Mouse (Mus musculus): ENCODE data around the gene Cldn20. TPM values are rescaled to one million over a fixed set of nuclear protein-coding genes. Genes with fewer than 3 reads are reported as not detected.

Gene Cldn20
- not detected in 2 replicates for polyA plus RNA-seq (2014; fragmentation: Nextera tagmentation; extraction: Ambion mirVana)

- Histone ChIP-seq H3K27me3 (ENCODE audit: control insufficient read depth, insufficient read depth, low read length) (no peaks in the 10 kb centered on the region), H3K9ac (ENCODE audit: low read length) (no peak within 1 kb of the TSS), H3K27ac (ENCODE audit: low read depth, low read length) (no peak within 1 kb of the TSS), H3K4me3 (ENCODE audit: low read depth, low read length) (no peak within 1 kb of the TSS), H3K36me3 (ENCODE audit: control insufficient read depth, insufficient read depth, low read length) (no peaks in the 10 kb centered on the region), H3K9me3 (ENCODE audit: control insufficient read depth, low read length) (no peaks in the 10 kb centered on the region), H3K4me2 (no peak within 1 kb of the TSS), H3K4me1 (ENCODE audit: control insufficient read depth, insufficient read depth, low read length) (no peaks in the 10 kb centered on the region)
- ATAC-seq (ENCODE audit: low FRiP score): no peak
- WGBS: 86% methylated on average over 4 of the region's 4 CpGs
- no peak for DNase-seq (ENCODE audit: low spot score, missing footprints)
Measured at GRCm38 (mm10) chr17:3532254-3532653, at the start of gene Cldn20. TSS of gene Cldn20 (plus strand) at chr17:3532554.

GRCm38 (mm10) chr17:3483091-3483490 is 49.3 kb upstream of the Cldn20 start:
- Histone ChIP-seq H3K9me3 (ENCODE audit: control insufficient read depth, low read length) (no peaks in the 10 kb centered on the region), H3K4me2 (no peak overlapping the region), H3K27me3 (ENCODE audit: control insufficient read depth, insufficient read depth, low read length) (no peaks in the 10 kb centered on the region), H3K9ac (ENCODE audit: low read length) (no peak overlapping the region), H3K36me3 (ENCODE audit: control insufficient read depth, insufficient read depth, low read length) (no peaks in the 10 kb centered on the region), H3K4me3 (ENCODE audit: low read depth, low read length) (no peak overlapping the region), H3K4me1 (ENCODE audit: control insufficient read depth, insufficient read depth, low read length) (no peaks in the 10 kb centered on the region), H3K27ac (ENCODE audit: low read depth, low read length) (no peak overlapping the region)
- no peak for DNase-seq (ENCODE audit: low spot score, missing footprints)
- 90% methylated on average over 8 of the region's 8 CpGs for WGBS
- no peak for ATAC-seq (ENCODE audit: low FRiP score)

- Histone ChIP-seq H3K36me3 (ENCODE audit: control insufficient read depth, insufficient read depth, low read length) (no peaks in the 10 kb centered on the region), H3K27me3 (ENCODE audit: control insufficient read depth, insufficient read depth, low read length) (no peaks in the 10 kb centered on the region), H3K27ac (ENCODE audit: low read depth, low read length) (no peak overlapping the region), H3K4me2 (no peak overlapping the region), H3K4me3 (ENCODE audit: low read depth, low read length) (no peak overlapping the region), H3K4me1 (ENCODE audit: control insufficient read depth, insufficient read depth, low read length) (no peaks in the 10 kb centered on the region), H3K9ac (ENCODE audit: low read length) (no peak overlapping the region), H3K9me3 (ENCODE audit: control insufficient read depth, low read length) (no peaks in the 10 kb centered on the region)
- 78% methylated on average over 7 of the region's 7 CpGs for WGBS
- DNase-seq (ENCODE audit: low spot score, missing footprints) (peak; percentile 26), ATAC-seq (ENCODE audit: low FRiP score) (no peak)
Measured at GRCm38 (mm10) chr17:3485851-3486250, 46.5 kb upstream of the Cldn20 start.

GRCm38 (mm10) chr17:3487211-3487610 is 45.1 kb upstream of the Cldn20 start:
- H3K4me2 ChIP-seq: no peak overlapping the region
- 92% methylated on average over 4 of the region's 4 CpGs for WGBS
- H3K9me3 ChIP-seq (ENCODE audit: control insufficient read depth, low read length): no peaks in the 10 kb centered on the region
- H3K36me3 ChIP-seq (ENCODE audit: control insufficient read depth, insufficient read depth, low read length): no peaks in the 10 kb centered on the region
- no peaks in the 10 kb centered on the region for H3K4me1 ChIP-seq (ENCODE audit: control insufficient read depth, insufficient read depth, low read length)
- no peak overlapping the region for H3K27ac ChIP-seq (ENCODE audit: low read depth, low read length)
- no peak overlapping the region for H3K4me3 ChIP-seq (ENCODE audit: low read depth, low read length)
- ATAC-seq (ENCODE audit: low FRiP score) (no peak), DNase-seq (ENCODE audit: low spot score, missing footprints) (peak; percentile 61)
- H3K27me3 ChIP-seq (ENCODE audit: control insufficient read depth, insufficient read depth, low read length): no peaks in the 10 kb centered on the region
- H3K9ac ChIP-seq (ENCODE audit: low read length): no peak overlapping the region

GRCm38 (mm10) chr17:3487721-3488601 is 44.4 kb upstream of the Cldn20 start:
- WGBS: 81% methylated on average over 12 of the region's 12 CpGs
- H3K9ac ChIP-seq (ENCODE audit: low read length): no peak overlapping the region
- ATAC-seq (ENCODE audit: low FRiP score): no peak
- H3K4me2 ChIP-seq: no peak overlapping the region
- no peaks in the 10 kb centered on the region for H3K4me1 ChIP-seq (ENCODE audit: control insufficient read depth, insufficient read depth, low read length)
- H3K36me3 ChIP-seq (ENCODE audit: control insufficient read depth, insufficient read depth, low read length): no peaks in the 10 kb centered on the region
- no peak overlapping the region for H3K27ac ChIP-seq (ENCODE audit: low read depth, low read length)
- H3K27me3 ChIP-seq (ENCODE audit: control insufficient read depth, insufficient read depth, low read length): no peaks in the 10 kb centered on the region
- no peak overlapping the region for H3K4me3 ChIP-seq (ENCODE audit: low read depth, low read length)
- no peaks in the 10 kb centered on the region for H3K9me3 ChIP-seq (ENCODE audit: control insufficient read depth, low read length)
- peak; percentile 41 for DNase-seq (ENCODE audit: low spot score, missing footprints)

- H3K27me3 ChIP-seq (ENCODE audit: control insufficient read depth, insufficient read depth, low read length): no peaks in the 10 kb centered on the region
- no peak overlapping the region for H3K9ac ChIP-seq (ENCODE audit: low read length)
- H3K27ac ChIP-seq (ENCODE audit: low read depth, low read length): no peak overlapping the region
- no peaks in the 10 kb centered on the region for H3K9me3 ChIP-seq (ENCODE audit: control insufficient read depth, low read length)
- no peaks in the 10 kb centered on the region for H3K36me3 ChIP-seq (ENCODE audit: control insufficient read depth, insufficient read depth, low read length)
- 84% methylated on average over 11 of the region's 11 CpGs for WGBS
- no peak overlapping the region for H3K4me2 ChIP-seq
- no peaks in the 10 kb centered on the region for H3K4me1 ChIP-seq (ENCODE audit: control insufficient read depth, insufficient read depth, low read length)
- ATAC-seq (ENCODE audit: low FRiP score) (no peak), DNase-seq (ENCODE audit: low spot score, missing footprints) (peak; percentile 28)
- H3K4me3 ChIP-seq (ENCODE audit: low read depth, low read length): no peak overlapping the region
Measured at GRCm38 (mm10) chr17:3490216-3490895, 42.0 kb upstream of the Cldn20 start.

- H3K9ac ChIP-seq (ENCODE audit: low read length): no peak overlapping the region
- H3K27me3 ChIP-seq (ENCODE audit: control insufficient read depth, insufficient read depth, low read length): no peaks in the 10 kb centered on the region
- ATAC-seq (ENCODE audit: low FRiP score) (no peak), DNase-seq (ENCODE audit: low spot score, missing footprints) (no peak)
- H3K4me2 ChIP-seq: no peak overlapping the region
- H3K27ac ChIP-seq (ENCODE audit: low read depth, low read length): no peak overlapping the region
- no peaks in the 10 kb centered on the region for H3K9me3 ChIP-seq (ENCODE audit: control insufficient read depth, low read length)
- 77% methylated on average over 5 of the region's 5 CpGs for WGBS
- no peaks in the 10 kb centered on the region for H3K36me3 ChIP-seq (ENCODE audit: control insufficient read depth, insufficient read depth, low read length)
- H3K4me1 ChIP-seq (ENCODE audit: control insufficient read depth, insufficient read depth, low read length): no peaks in the 10 kb centered on the region
- no peak overlapping the region for H3K4me3 ChIP-seq (ENCODE audit: low read depth, low read length)
Measured at GRCm38 (mm10) chr17:3491065-3491464, 41.3 kb upstream of the Cldn20 start.

GRCm38 (mm10) chr17:3491667-3492066 is 40.7 kb upstream of the Cldn20 start:
- H3K36me3 ChIP-seq (ENCODE audit: control insufficient read depth, insufficient read depth, low read length): no peaks in the 10 kb centered on the region
- no peak overlapping the region for H3K9ac ChIP-seq (ENCODE audit: low read length)
- H3K4me3 ChIP-seq (ENCODE audit: low read depth, low read length): no peak overlapping the region
- ATAC-seq (ENCODE audit: low FRiP score) (no peak), DNase-seq (ENCODE audit: low spot score, missing footprints) (no peak)
- H3K4me1 ChIP-seq (ENCODE audit: control insufficient read depth, insufficient read depth, low read length): no peaks in the 10 kb centered on the region
- H3K9me3 ChIP-seq (ENCODE audit: control insufficient read depth, low read length): no peaks in the 10 kb centered on the region
- H3K4me2 ChIP-seq: no peak overlapping the region
- H3K27ac ChIP-seq (ENCODE audit: low read depth, low read length): no peak overlapping the region
- 93% methylated on average over 6 of the region's 6 CpGs for WGBS
- no peaks in the 10 kb centered on the region for H3K27me3 ChIP-seq (ENCODE audit: control insufficient read depth, insufficient read depth, low read length)

GRCm38 (mm10) chr17:3495576-3495975 is 36.8 kb upstream of the Cldn20 start:
- Histone ChIP-seq H3K9me3 (ENCODE audit: control insufficient read depth, low read length) (no peaks in the 10 kb centered on the region), H3K9ac (ENCODE audit: low read length) (no peak overlapping the region), H3K4me2 (no peak overlapping the region), H3K36me3 (ENCODE audit: control insufficient read depth, insufficient read depth, low read length) (no peaks in the 10 kb centered on the region), H3K27me3 (ENCODE audit: control insufficient read depth, insufficient read depth, low read length) (no peaks in the 10 kb centered on the region), H3K4me1 (ENCODE audit: control insufficient read depth, insufficient read depth, low read length) (no peaks in the 10 kb centered on the region), H3K27ac (ENCODE audit: low read depth, low read length) (no peak overlapping the region), H3K4me3 (ENCODE audit: low read depth, low read length) (no peak overlapping the region)
- ATAC-seq (ENCODE audit: low FRiP score): no peak
- peak; percentile 23 for DNase-seq (ENCODE audit: low spot score, missing footprints)
- 91% methylated on average over 2 of the region's 2 CpGs for WGBS
